Mouse (Mus musculus) thymus, postnatal 4 days (tissue): ENCODE results near the gene Hist1h3d.
"Not testable (repeated sequence)": the region's sequence is repeated elsewhere in the genome, so short reads cannot be mapped to it uniquely, and the experiment has no call there.

Experiments
- DNase-seq: peaks from one replicate; pipeline ENCODE4 v3.0.0; 2021

Hist1h3d gene

DNA sequence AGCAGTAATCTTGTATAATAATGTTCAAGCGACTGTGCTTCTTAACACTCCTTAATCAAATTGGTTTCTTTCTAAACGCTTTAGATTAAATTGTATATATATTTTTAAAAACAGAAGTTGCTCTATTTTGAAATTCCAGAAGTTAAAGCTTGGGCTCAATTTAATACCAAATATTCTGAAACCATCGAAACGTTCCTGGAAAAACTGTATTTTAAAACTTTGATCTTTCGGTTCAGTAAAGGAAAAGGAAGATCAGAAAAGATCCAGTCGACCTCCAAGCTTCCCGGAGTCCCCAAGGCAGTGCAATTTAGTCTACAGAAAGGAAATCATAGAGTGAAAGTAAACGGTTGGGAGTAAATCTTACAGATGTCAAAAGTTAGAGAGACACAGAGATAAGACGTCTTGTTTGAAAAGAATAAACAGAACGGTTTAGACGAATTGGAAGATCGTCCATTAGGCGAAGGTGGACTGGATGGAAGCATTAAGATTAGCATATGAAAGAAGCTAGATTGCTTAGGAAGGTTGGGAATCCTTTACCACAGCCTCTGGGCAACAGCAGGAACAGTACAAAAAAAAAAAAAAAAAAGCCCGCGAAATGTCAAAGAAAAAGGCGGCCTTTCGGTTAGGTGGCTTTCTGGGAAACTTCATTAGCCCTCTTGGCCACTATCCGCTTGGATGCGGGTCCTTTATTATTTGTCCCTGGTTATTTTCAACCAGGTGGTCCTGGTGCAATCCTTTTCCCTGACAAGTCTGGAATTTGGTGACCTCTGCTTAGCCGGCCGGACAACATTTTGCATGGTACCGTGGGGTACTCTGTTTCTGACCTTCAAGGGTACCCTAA is 10.8 kb downstream of the Hist1h3d start:
- peak; percentile 33 for DNase-seq

DNA sequence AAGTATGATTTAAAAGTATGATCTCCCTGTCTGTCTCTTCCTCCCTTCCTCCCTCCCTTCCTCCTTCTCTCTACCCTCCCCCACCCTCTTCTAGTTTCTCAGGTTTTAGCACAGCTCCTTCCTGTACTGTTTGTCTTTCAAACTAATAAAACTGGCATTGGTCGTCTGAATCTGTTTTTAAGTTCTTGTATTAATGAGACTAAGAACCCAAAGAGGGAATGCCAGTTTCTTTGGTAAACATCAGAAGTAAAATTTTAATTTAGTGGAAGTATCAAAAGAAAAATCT is 11.3 kb downstream of the Hist1h3d start:
- no peak for DNase-seq

DNA sequence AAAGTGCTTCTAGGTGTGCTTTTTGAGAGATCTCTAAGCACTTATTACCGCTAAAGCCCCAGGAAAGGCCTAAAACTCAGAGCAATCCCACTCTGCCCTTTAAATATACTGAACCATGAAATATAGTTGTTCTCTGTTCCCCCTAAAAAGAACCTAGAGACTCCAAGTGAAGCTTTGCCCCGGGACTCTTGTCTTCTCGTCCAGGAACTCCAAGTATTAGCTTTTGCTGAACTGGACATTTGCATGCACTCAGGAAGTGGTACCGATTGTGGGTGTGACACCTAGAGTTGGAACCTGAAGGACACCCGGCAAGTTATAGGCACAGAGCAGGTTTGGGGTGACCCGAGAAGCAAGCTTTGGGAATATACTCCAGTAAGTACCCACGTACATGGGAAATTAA is 15.6 kb downstream of the Hist1h3d start:
- no peak for DNase-seq

DNA sequence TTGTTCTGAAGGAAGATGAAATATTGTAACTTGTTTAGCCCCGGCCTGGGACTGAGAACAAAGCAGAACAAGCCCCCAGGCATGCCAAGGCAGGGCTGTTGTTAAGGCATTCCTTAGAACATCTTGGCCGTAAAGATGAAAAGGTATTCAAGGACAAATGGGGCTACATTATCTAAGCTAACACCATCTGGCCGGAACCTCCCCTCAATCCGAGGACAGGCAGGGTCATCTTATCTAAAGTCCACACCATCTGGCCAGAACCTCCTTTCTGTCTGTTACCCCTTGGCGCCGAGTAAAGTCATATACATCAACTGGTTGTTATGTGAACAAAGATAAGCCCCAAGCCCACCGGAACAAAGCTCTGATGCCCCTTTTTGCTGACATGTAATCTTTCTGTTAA is 16.3 kb downstream of the Hist1h3d start:
- not testable (repeated sequence) for DNase-seq

DNA sequence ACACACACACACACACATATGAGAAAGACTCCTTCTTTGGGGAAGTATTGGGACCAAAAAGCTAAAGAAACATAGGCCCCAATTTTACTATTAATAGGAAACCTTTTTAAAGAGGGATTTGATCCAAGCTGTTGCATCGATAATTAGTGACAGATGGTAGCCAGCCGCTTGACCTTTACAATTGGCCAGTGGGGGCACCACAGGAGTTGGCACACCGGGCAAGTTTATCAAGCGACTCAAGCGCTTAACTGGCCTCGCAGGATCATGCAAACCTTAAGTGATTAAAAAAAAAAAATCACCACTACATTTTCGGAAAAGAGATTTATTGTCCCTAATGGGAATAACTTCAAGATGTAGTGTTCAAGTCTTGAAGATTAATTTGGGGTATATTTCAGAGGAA is 17.1 kb downstream of the Hist1h3d start:
- DNase-seq = no peak

DNA sequence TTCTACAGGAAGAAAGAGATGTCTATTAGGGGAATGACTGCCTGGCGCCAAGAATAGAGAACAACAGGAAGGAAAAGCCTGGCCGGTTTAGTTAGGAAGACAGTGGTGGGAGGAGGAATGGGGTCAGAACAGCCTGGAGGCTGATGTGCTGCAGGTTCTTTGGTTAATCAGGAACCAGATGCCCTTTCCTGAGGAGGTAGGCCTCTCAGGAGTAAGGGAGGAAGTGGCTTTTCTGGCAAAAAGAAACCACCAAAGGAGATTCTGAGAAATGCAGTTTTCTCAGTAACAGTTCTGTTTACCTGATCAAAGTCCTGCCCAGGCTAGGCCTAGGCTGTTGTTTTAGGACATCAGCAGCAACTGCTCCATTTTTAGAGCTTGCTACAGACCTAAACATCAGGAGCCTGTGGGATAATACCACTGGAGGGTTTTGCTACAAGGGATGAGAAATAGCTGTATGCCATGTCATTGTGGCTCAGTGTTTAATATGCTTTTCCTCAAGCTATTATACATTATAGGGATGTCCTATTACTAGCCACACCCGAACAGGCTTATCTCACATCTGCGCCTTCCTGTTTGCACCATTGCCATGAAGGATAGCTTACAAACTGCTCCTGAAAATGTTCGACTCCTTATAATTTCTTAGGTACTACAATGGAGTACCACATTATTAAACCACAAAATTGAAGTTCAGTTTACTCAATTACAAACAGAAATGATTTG is 17.6 kb downstream of the Hist1h3d start:
- DNase-seq = no peak

DNA sequence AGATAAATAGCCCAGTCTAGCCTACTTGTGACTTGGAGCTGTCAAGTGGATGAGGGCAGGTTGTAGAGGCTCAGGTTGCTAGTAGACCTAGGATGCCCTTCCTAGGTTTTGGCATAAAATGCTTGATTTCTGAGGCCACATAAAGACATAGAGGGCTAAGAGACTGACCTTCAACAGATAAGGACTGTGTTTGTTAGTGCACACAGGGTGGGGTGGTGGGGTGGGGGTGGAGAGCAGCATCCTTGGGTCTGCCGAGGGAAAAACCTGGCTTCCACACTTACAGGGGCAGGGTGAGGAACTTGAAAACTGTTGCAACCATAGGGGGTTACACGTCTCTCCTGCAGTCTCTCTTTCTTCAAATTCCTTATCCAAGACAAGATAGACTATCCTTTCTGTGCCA is 19.6 kb downstream of the Hist1h3d start:
- DNase-seq = no peak

DNA sequence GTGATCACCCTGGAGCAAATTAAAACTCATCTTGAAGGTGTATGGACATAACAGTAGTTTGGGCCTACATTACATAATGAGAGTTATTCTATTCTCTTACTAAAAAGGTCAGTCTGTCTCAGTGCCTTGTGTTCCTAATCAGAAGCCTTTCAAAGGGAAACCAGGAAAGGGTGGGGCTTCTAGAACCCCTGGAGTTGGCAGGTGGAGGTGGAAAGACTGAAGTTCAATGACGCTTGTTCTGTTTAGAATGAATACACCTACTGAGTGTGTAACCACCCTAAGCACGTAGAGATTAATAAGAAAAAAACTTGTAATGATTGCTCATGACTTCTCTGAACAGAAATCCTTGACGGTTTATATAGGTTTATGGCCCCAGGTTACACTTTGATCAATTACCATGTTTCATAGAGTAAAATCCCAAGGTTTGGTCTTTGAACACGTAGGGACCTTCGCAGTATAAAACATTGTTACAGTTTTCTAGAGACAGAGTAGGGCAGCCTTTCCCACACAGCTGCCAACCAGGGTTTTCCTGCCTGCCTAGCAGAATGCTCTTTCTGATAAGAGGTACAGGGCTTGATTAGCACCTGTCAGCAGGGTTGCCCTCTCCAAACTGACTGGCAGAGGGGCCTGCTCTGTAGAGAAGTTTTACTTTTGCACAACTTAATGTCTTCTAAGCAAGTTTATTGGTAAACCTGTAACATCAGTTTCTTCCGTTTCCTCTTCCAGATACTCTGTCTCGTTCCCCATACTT is 20.2 kb downstream of the Hist1h3d start:
- no peak for DNase-seq

DNA sequence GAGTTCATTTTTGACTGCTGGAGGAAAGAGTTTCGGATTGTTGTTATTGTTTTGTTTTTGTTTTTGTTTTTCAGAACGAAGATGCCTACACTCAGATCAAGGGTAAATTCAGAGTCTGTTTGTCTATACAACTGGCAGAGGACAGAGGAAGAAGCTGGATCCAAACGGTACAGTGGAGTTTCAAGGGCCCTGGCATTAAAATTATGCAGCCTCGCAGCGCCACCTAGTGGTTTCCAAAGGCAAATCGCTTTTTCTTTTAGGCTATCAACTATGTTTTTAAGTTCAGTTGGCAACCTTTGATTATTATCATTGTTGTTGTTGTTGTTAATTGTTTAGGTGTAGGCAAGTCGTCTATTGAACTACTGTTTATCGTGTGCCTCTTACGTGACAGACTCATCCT is 22.4 kb downstream of the Hist1h3d start:
- DNase-seq = peak; percentile 91

DNA sequence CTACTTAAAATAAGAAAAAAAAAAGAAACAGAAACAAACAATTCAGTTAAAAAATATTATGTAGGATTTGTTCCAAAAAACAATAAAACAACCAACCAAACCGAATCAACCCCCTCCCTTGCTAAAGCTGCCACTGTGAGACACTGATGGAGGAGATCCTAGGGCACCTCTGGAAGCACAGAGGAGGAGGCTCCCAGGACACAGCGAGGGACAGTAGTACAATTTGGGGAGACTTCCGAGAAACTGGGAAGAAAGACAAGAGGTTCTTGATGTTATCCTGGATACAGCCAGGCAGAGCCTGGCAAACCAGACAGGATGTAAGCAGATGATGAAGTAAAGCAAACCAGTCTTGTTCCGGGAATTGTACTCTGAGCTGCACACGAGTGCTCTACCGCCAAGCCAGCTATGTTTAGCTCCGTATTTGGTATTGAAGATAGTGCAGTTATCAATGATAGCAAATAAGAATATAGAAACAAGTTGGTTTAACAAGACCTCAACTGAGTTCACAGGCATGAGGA is 27.7 kb downstream of the Hist1h3d start:
- DNase-seq = no peak

DNA sequence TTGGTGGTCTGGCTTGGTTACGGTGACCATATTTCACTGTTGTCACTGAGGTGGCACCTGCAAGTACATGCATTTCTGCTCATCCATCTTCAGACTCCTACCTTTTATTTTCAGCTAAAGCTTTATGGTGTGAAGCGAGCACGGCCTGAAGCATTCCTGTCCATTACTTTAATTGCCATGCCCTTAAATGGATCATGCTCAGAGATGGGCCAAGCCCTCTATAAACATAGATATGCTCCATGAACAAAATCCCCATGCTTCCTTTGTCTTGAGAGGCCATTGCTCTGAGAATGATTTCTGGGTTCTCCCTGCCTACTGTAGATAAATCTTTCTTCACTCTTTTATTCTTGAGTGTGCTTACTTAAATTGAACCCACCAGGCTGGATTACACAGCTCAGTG is 28.9 kb downstream of the Hist1h3d start:
- no peak for DNase-seq

DNA sequence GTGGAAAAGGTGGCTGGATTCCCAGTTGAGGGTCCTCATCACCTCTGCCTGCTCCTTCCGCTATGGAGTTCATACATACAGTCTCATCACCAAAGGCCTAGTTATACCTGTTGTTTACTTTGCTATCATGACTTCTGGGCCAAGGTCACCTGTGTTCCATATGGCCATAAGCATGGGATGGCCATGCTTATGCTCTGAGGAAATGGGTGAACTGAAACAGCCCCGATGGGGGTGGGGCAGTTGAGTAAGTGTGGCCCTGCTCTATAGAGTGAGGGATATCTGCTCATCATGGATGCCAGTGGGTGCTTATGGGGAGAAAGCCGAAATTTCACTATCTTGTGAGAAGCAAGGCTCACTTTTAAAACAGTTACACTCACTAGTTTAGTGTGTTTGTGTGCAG is 29.5 kb downstream of the Hist1h3d start:
- DNase-seq = no peak

DNA sequence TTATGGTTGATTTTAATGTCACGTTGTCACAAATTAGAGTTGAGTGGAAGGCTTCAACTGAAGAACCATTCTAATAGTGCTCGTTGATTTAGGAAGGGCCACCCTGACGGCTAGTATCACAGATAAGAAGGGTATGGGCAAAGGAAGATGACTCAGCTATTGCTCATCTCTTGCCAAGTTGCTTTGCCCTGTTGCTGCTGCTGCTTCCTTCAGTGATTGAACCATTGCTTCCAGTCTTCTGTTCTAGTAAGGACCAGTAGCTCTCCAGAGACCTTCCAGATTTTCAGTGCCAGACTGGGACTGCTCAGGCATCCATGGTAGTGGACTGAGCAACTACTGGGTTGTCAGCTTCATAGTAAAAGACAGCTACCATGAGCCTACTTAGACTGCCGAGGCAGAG is 33.6 kb downstream of the Hist1h3d start:
- DNase-seq = no peak

DNA sequence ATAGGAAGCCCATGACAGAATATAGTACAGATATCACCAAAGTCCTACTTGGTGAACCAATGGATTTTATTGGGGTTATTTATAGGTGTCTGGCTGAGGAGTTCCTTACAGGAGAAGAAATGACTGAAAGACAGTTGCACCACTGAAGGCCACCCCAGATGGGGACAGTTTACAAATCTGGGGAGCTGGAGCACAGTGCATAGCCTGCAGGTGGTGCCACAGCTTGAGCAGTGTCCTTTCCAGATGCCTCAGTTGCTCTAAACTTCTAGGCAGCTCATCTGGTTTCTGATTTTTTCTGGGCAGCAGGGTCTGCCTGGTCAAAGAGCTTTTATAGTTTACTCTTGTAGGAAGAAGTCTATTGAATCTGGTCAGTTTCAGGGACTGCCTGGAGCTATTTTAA is 34.3 kb downstream of the Hist1h3d start:
- DNase-seq = no peak

DNA sequence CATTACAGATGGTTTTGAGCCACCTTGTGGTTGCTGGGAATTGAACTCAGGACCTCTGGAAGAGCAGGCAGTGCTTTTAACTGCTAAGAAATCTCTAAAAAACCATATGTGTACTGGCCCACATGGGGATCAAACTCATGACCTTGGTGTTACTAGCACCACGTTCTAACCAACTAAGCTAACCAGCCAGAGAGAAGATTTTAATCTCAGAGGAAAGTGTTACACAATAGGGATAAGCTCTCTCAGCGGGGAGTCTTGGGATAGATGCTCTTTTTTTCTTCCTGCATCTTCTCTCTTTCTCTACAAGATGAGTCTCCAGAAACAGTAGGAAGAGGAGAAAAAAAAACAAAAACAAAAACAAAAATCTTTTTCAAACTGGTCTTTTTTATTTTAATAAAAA is 34.8 kb downstream of the Hist1h3d start:
- no peak for DNase-seq

DNA sequence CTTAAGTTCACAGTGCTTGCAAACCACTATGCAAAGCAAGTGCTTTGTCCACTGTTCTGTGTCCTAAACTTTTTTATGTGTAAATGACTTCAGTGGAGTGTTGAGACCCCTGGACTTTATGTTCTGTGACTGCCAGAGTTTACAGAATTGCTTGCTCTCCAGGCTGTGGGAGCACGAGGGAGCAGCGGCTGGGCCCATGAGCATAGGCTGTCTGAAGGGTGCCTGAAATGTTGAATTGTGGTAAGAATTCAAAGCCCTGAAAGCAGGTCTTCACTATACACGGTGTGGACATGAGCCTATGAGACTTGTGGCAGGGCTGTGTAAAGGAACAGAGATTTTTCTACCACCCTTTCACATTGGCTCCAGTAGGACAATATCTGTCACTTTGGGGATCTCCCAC is 36.1 kb downstream of the Hist1h3d start:
- DNase-seq = no peak

DNA sequence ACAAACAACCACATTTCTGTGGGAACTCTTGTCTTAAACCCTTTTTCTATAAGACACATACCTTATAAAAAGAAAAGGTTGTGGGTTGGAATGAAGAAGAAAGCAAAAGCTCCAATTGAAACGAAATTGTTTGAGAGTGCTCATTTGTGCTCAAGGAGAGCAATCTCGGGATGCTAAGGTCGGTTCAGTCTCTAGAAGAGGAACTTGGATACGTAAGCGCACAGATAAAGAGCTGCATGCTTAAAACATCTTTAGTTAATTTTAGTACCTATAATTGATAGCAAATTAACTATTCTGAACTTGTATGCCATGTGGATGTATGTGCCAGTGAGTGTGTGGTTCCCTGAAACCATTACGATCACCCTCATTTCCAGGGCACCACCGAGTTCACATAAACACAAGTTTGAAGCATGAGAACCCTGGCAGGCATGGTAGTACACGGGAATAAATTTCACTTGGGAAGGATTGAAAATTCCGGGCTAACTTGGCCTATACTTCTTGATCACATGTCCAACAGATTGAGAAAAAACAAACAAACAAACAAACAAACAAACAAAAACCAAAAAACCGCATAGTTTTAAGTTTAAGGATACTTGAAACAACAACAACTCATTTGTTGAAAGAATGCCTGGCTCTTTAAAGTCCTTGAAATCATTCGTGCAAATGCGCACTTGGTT is 44.6 kb downstream of the Hist1h3d start:
- DNase-seq = peak; percentile 15

DNA sequence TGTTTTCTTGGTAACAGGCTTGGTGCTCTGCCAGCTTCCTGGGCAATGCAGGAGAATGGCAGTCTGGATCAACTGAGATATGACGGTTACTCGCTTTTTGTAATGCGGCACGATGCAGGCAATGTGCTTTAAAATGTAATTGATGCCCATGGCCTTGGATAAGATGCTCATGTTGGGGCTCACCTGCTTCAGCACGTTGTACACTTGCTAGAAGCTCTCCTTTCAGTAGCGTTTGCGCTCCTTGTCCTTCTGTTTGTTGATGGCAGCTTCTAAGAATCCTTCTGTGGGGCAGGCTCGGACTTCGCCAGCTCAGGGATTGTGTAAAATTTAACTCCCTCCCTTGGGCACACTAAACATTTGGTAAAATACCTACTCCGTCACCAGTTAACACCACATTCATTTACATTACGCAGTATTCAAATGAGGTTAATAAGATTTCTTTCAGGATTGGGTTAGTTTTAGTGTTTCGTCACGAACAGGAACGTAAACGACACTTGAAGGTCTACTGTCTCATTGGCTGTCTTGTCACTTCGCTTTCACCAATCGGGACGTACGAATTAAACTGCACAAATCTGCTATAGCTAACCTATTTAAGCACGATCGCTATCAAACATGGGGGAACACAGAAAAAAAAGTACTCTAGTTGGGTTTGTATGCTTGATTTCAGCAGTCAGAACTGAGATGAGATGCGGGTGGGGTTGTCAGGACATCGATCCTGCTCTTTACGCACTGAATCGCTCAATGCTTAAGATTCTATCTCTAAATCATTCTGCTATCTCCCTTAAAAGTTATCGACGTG is 45.4 kb downstream of the Hist1h3d start, which contains the start of gene Hist1h2be:
Gene Hist1h2be, minus strand, starts transcription at position 392 of the 799 bp plus-strand sequence.
- DNase-seq = peak; percentile 56

DNA sequence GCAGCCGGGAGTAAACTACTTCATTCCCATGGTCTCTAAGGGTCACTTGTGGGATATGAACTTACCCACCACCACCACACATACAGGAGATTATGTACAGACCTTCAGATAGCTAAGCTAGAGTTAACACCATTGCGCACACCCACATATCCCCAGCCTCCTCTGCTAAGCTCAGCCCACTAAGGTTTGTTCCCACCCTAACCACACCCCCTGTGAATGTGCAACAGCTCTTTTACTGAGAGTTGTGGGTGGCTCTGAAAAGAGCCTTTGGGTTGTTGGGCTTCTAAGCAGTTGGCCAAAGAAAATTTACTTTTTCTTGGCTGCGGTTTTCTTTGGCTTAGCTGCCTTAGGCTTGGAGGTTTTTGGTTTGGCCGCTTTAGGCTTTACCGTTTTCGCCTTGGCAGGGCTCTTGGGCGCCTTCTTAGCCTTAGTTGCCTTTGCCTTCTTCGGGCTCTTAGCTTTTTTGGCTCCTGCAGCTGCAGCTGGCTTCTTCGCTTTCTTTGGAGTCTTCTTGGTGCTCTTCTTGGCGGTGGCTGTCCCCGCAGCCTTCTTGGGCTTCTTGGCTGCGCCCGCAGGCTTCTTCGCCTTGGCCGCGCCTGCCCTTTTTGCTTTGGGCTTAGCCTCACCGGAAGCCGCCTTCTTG is 46.1 kb downstream of the Hist1h3d start:
- peak; percentile 72 for DNase-seq

DNA sequence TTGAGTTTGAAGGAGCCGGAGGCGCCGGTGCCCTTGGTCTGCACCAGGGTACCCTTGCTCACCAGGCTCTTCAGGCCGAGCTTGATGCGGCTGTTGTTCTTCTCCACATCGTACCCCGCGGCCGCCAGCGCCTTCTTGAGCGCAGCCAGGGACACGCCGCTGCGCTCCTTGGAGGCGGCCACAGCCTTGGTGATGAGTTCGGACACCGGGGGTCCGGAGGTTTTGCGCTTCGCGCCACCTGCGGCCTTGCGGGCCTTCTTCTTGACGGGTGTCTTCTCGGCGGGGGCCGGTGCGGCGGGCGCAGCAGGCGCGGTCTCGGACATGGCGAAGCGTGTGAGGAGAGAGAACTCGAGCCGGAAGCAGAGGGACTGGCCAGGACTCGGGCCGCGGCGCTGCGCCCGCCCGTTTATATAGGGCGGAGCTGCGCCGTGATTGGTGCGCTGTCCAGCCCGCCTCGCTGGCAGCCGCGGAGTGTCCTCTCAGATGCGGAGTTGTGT is 46.7 kb downstream of the Hist1h3d start, which contains the start of gene Hist1h1e:
Gene Hist1h1e, minus strand, starts transcription at position 384 of the 497 bp plus-strand sequence.
- peak; percentile 90 for DNase-seq

DNA sequence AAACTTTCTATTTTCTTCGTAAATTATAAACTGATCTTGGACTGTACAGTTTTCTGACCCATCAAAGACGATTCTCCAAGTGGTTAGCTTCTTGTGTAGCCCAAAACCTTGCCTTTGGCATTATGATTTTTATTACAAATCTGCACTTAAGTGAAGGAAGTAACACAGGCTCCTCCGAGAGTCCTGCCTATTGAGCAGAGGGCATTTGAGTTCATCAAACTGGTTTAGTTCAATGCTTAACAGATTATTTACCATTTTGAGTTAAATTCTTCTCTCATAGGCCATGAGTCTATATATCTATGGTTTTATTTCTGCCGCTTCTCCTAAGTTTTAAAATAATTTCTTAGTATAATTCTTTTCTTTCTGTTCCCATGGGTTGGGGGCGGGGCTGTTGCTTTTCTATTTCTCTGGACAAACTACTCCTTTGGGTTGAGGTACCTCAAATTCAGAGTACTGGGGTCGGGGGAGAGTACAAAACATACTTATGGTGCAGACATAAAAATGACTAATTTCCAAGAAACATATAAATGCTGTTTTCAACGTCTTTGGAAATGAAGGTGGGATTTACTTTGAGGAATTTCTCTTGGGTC is 47.4 kb downstream of the Hist1h3d start:
- DNase-seq = peak; percentile 47
